Mouse (Mus musculus) hindbrain, embryonic 16.5 days (tissue): ENCODE data around the gene Synj2. TPM values are rescaled to one million over a fixed set of nuclear protein-coding genes. Genes with fewer than 3 reads are reported as not detected.

Experiments used
- ATAC-seq: fragments of 200-750 bp; cut with Nextera tagmentation; 2 replicates; pipeline ENCODE4 v1.8.0; 2017; ENCODE audit warnings: moderate TSS enrichment, moderate library complexity
- H3K27ac ChIP-seq: fragments of 300-500 bp; sonication (generic); 2 replicates; pipeline ENCODE4 v1.5.1; 2014; ENCODE audit warnings: low read depth, mild to moderate bottlenecking, control low read depth, low read length, moderate library complexity
- H3K27me3 ChIP-seq: fragments of 300-500 bp; sonication (generic); replicated peaks from 2 replicates; pipeline ENCODE4 v1.6.1; 2014; ENCODE audit warnings: low read length; ENCODE audit not compliant: control insufficient read depth, insufficient read depth
- H3K36me3 ChIP-seq: fragments of 300-500 bp; sonication (generic); 2 replicates; pipeline ENCODE4 v1.6.1; 2014; ENCODE audit warnings: mild to moderate bottlenecking, low read length, moderate library complexity, mixed read lengths; ENCODE audit not compliant: control insufficient read depth, insufficient read depth
- H3K4me1 ChIP-seq: fragments of 300-500 bp; sonication (generic); 2 replicates; pipeline ENCODE4 v1.6.1; 2014; ENCODE audit warnings: low read depth, low read length; ENCODE audit not compliant: control insufficient read depth, insufficient read depth
- H3K4me2 ChIP-seq: fragments of 300-500 bp; sonication (generic); 2 replicates; pipeline ENCODE4 v1.6.1; 2014; ENCODE audit warnings: mild to moderate bottlenecking, low read length, control low read depth, moderate library complexity
- H3K4me3 ChIP-seq: fragments of 300-500 bp; sonication (generic); 2 replicates; pipeline ENCODE4 v1.5.1; 2014; ENCODE audit warnings: mild to moderate bottlenecking, low read length, control low read depth, moderate library complexity
- H3K9ac ChIP-seq: fragments of 300-500 bp; sonication (generic); 2 replicates; pipeline ENCODE4 v1.6.1; 2014; ENCODE audit warnings: low read depth, mild to moderate bottlenecking, control low read depth, low read length, moderate library complexity
- H3K9me3 ChIP-seq: fragments of 300-500 bp; sonication (generic); 2 replicates; pipeline ENCODE4 v1.6.1; 2014; ENCODE audit warnings: mild to moderate bottlenecking, low read length, moderate library complexity; ENCODE audit not compliant: control insufficient read depth
- WGBS: fragments of 180-500 bp; shearing (Covaris S2); extraction: QIAGEN DNeasy Blood & Tissue Kit; methylation state at CpG from one replicate; pipeline ENCODE4 v1.1.7; 2014; 5-methylcytosine and 5-hydroxymethylcytosine counted together
- polyA plus RNA-seq: library from polyadenylated mRNA; unstranded; fragments of >200 nt; fragmentation: Nextera tagmentation; extraction: Ambion mirVana; gene quantifications from 2 replicates; pipeline ENCODE4 v1.2.1, GENCODE M21; 2015

Synj2 gene
- polyA plus RNA-seq, 1 experiment from 2014 or later: 1.9 TPM

GRCm38 (mm10) chr17:6007101-6007780, 66.2 kb downstream of the Synj2 start:
- H3K9ac ChIP-seq: no peak overlapping the region
- peaks cover 14% of the 10 kb centered on the region for H3K4me1 ChIP-seq
- H3K4me2 ChIP-seq: no peak overlapping the region
- WGBS: 88% methylated on average over 5 of the region's 5 CpGs
- H3K9me3 ChIP-seq: no peaks in the 10 kb centered on the region
- H3K27me3 ChIP-seq: no peaks in the 10 kb centered on the region
- H3K36me3 ChIP-seq: no peaks in the 10 kb centered on the region
- no peak overlapping the region for H3K4me3 ChIP-seq
- no peak overlapping the region for H3K27ac ChIP-seq
- no peak for ATAC-seq

GRCm38 (mm10) chr17:6007902-6008301, 66.8 kb downstream of the Synj2 start:
- WGBS: 92% methylated on average over 9 of the region's 9 CpGs
- no peak overlapping the region for H3K4me2 ChIP-seq
- H3K9me3 ChIP-seq: no peaks in the 10 kb centered on the region
- no peaks in the 10 kb centered on the region for H3K27me3 ChIP-seq
- no peaks in the 10 kb centered on the region for H3K36me3 ChIP-seq
- peaks cover 14% of the 10 kb centered on the region for H3K4me1 ChIP-seq
- no peak for ATAC-seq
- no peak overlapping the region for H3K27ac ChIP-seq
- H3K4me3 ChIP-seq: no peak overlapping the region
- no peak overlapping the region for H3K9ac ChIP-seq

- H3K4me1 ChIP-seq: peaks cover 14% of the 10 kb centered on the region
- H3K27ac ChIP-seq: no peak overlapping the region
- no peaks in the 10 kb centered on the region for H3K9me3 ChIP-seq
- no peak overlapping the region for H3K4me3 ChIP-seq
- 86% methylated on average over 11 of the region's 11 CpGs for WGBS
- no peaks in the 10 kb centered on the region for H3K27me3 ChIP-seq
- no peak overlapping the region for H3K9ac ChIP-seq
- no peak overlapping the region for H3K4me2 ChIP-seq
- no peak for ATAC-seq
- no peaks in the 10 kb centered on the region for H3K36me3 ChIP-seq
Observed at GRCm38 (mm10) chr17:6008590-6008989, 67.5 kb downstream of the Synj2 start.

GRCm38 (mm10) chr17:6009606-6010005, 68.5 kb downstream of the Synj2 start:
- no peak for ATAC-seq
- Histone ChIP-seq H3K9ac (no peak overlapping the region), H3K4me3 (no peak overlapping the region), H3K27ac (no peak overlapping the region), H3K4me2 (no peak overlapping the region), H3K9me3 (no peaks in the 10 kb centered on the region), H3K27me3 (no peaks in the 10 kb centered on the region), H3K4me1 (peaks cover 14% of the 10 kb centered on the region), H3K36me3 (no peaks in the 10 kb centered on the region)
- 95% methylated on average over 4 of the region's 4 CpGs for WGBS

GRCm38 (mm10) chr17:6013079-6013478, 72.0 kb downstream of the Synj2 start:
- H3K27me3 ChIP-seq: no peaks in the 10 kb centered on the region
- H3K36me3 ChIP-seq: no peaks in the 10 kb centered on the region
- H3K9me3 ChIP-seq: no peaks in the 10 kb centered on the region
- ATAC-seq: no peak
- H3K4me1 ChIP-seq: no peaks in the 10 kb centered on the region
- no peak overlapping the region for H3K4me3 ChIP-seq
- H3K27ac ChIP-seq: no peak overlapping the region
- H3K9ac ChIP-seq: no peak overlapping the region
- no peak overlapping the region for H3K4me2 ChIP-seq
- WGBS: 82% methylated on average over 4 of the region's 4 CpGs

- no peaks in the 10 kb centered on the region for H3K9me3 ChIP-seq
- H3K4me2 ChIP-seq: no peak overlapping the region
- no peak overlapping the region for H3K4me3 ChIP-seq
- H3K36me3 ChIP-seq: no peaks in the 10 kb centered on the region
- H3K9ac ChIP-seq: no peak overlapping the region
- WGBS: 86% methylated on average over 4 of the region's 4 CpGs
- no peaks in the 10 kb centered on the region for H3K4me1 ChIP-seq
- ATAC-seq: no peak
- no peaks in the 10 kb centered on the region for H3K27me3 ChIP-seq
- H3K27ac ChIP-seq: no peak overlapping the region
Observed at GRCm38 (mm10) chr17:6014985-6015384, 73.9 kb downstream of the Synj2 start.

- no peaks in the 10 kb centered on the region for H3K36me3 ChIP-seq
- H3K4me1 ChIP-seq: no peaks in the 10 kb centered on the region
- no peak for ATAC-seq
- H3K27me3 ChIP-seq: no peaks in the 10 kb centered on the region
- H3K9me3 ChIP-seq: no peaks in the 10 kb centered on the region
- no peak overlapping the region for H3K27ac ChIP-seq
- no peak overlapping the region for H3K9ac ChIP-seq
- WGBS: 72% methylated on average over 7 of the region's 7 CpGs
- no peak overlapping the region for H3K4me3 ChIP-seq
- H3K4me2 ChIP-seq: no peak overlapping the region
Observed at GRCm38 (mm10) chr17:6016213-6016780, 75.2 kb downstream of the Synj2 start.

- no peak overlapping the region for H3K27ac ChIP-seq
- no peaks in the 10 kb centered on the region for H3K9me3 ChIP-seq
- no peak overlapping the region for H3K9ac ChIP-seq
- no peaks in the 10 kb centered on the region for H3K27me3 ChIP-seq
- no peaks in the 10 kb centered on the region for H3K36me3 ChIP-seq
- WGBS: 62% methylated on average over 12 of the region's 12 CpGs
- no peak overlapping the region for H3K4me3 ChIP-seq
- H3K4me1 ChIP-seq: no peaks in the 10 kb centered on the region
- no peak for ATAC-seq
- H3K4me2 ChIP-seq: no peak overlapping the region
Observed at GRCm38 (mm10) chr17:6017268-6017667, 76.2 kb downstream of the Synj2 start.

- Histone ChIP-seq H3K36me3 (no peaks in the 10 kb centered on the region), H3K27me3 (no peaks in the 10 kb centered on the region), H3K4me1 (no peaks in the 10 kb centered on the region), H3K4me2 (no peak overlapping the region), H3K9me3 (no peaks in the 10 kb centered on the region), H3K4me3 (no peak overlapping the region), H3K27ac (no peak overlapping the region), H3K9ac (no peak overlapping the region)
- ATAC-seq: no peak
- 86% methylated on average over 4 of the region's 4 CpGs for WGBS
Observed at GRCm38 (mm10) chr17:6018348-6018747, 77.3 kb downstream of the Synj2 start.
